Mouse (Mus musculus) intestine, postnatal 0 days (tissue): Measurements from ENCODE around the gene Pdia6. TPM values are rescaled to one million over a fixed set of nuclear protein-coding genes. Genes with fewer than 3 reads are reported as not detected.
A peak's percentile ranks its signal among the peaks of the same experiment; 100 is the strongest.

Experiments used
- ATAC-seq: fragments of 200-750 bp; cut with Nextera tagmentation; 2 replicates; pipeline ENCODE4 v1.8.0; 2017; ENCODE audit warnings: mild to moderate bottlenecking, moderate TSS enrichment, moderate library complexity
- H3K27ac ChIP-seq: fragments of 300-500 bp; sonication (generic); 2 replicates; pipeline ENCODE4 v1.5.1; 2014; ENCODE audit warnings: mild to moderate bottlenecking, low read depth, low read length, moderate library complexity
- H3K27me3 ChIP-seq: fragments of 300-500 bp; sonication (generic); replicated peaks from 2 replicates; pipeline ENCODE4 v1.6.1; 2014; ENCODE audit warnings: low read length, mixed read lengths; ENCODE audit not compliant: control insufficient read depth, insufficient read depth
- H3K36me3 ChIP-seq: fragments of 300-500 bp; sonication (generic); 2 replicates; pipeline ENCODE4 v1.6.1; 2014; ENCODE audit warnings: mild to moderate bottlenecking, moderate library complexity; ENCODE audit not compliant: control insufficient read depth, insufficient read depth
- H3K4me1 ChIP-seq: fragments of 300-500 bp; sonication (generic); replicated peaks from 2 replicates; pipeline ENCODE4 v1.6.1; 2014; ENCODE audit warnings: antibody characterized with exemption, low read length, mixed read lengths; ENCODE audit not compliant: control insufficient read depth, insufficient read depth
- H3K4me2 ChIP-seq: fragments of 300-500 bp; sonication (generic); replicated peaks from 2 replicates; pipeline ENCODE4 v1.6.1; 2014; ENCODE audit warnings: low read depth, mild to moderate bottlenecking, moderate library complexity
- H3K4me3 ChIP-seq: fragments of 300-500 bp; sonication (generic); 2 replicates; pipeline ENCODE4 v1.5.1; 2014; ENCODE audit warnings: low read depth, low read length
- H3K9ac ChIP-seq: fragments of 300-500 bp; sonication (generic); 2 replicates; pipeline ENCODE4 v1.6.1; 2014; ENCODE audit warnings: mild to moderate bottlenecking, low read depth, low read length
- H3K9me3 ChIP-seq: fragments of 300-500 bp; sonication (generic); 2 replicates; pipeline ENCODE4 v1.6.1; 2016; ENCODE audit warnings: mixed run types; ENCODE audit not compliant: control insufficient read depth
- CTCF ChIP-seq: sonication (generic); IDR thresholded peaks from 2 replicates; pipeline ENCODE4 v1.5.1; 2016; ENCODE audit warnings: low read depth, mild to moderate bottlenecking, control low read depth, antibody characterized with exemption, moderate library complexity
- WGBS: fragments of 180-500 bp; shearing (Covaris S2); extraction: QIAGEN DNeasy Blood & Tissue Kit; methylation state at CpG from one replicate; pipeline ENCODE4 v1.1.7; 2014; 5-methylcytosine and 5-hydroxymethylcytosine counted together
- polyA plus RNA-seq: library from polyadenylated mRNA; unstranded; fragments of >200 nt; fragmentation: Nextera tagmentation; extraction: Ambion mirVana; gene quantifications from 2 replicates; pipeline ENCODE4 v1.2.1, GENCODE M21; 2015

The Pdia6 gene
- polyA plus RNA-seq, 1 experiment from 2014 or later = 184 TPM

- WGBS = 64% methylated on average over 3 of the region's 3 CpGs
- H3K4me1 ChIP-seq = no peaks in the 10 kb centered on the region
- H3K4me2 ChIP-seq = no peak overlapping the region
- TF ChIP-seq CTCF = no peak
- no peak overlapping the region for H3K4me3 ChIP-seq
- H3K36me3 ChIP-seq = no peaks in the 10 kb centered on the region
- no peak overlapping the region for H3K27ac ChIP-seq
- no peak for ATAC-seq
- H3K9me3 ChIP-seq = no peaks in the 10 kb centered on the region
- no peak overlapping the region for H3K9ac ChIP-seq
- peaks cover 8% of the 10 kb centered on the region for H3K27me3 ChIP-seq
These were observed 52.1 kb downstream of the Pdia6 start for GRCm38 (mm10) chr12:17318453-17318852.

GRCm38 (mm10) chr12:17324549-17325470 lies 58.5 kb downstream of the Pdia6 start:
- no peak for TF ChIP-seq CTCF
- WGBS = 4% methylated on average over 50 of the region's 51 CpGs
- Histone ChIP-seq H3K4me2 (peak overlapping the region; percentile 72), H3K4me1 (no peaks in the 10 kb centered on the region), H3K9ac (peak overlapping the region; percentile 17; the same call in 1 of the 2 replicates), H3K27me3 (peaks cover 30% of the 10 kb centered on the region), H3K36me3 (no peaks in the 10 kb centered on the region), H3K27ac (no peak overlapping the region), H3K9me3 (no peaks in the 10 kb centered on the region), H3K4me3 (peak overlapping the region; percentile 45)
- ATAC-seq = peak; percentile 36; the same call in 1 of the 2 replicates

GRCm38 (mm10) chr12:17329259-17329658 lies 62.9 kb downstream of the Pdia6 start, which contains the start of gene Atp6v1c2:
Atp6v1c2 (minus strand) TSS chr12:17329359.
- no peak within 1 kb of the TSS for H3K4me3 ChIP-seq
- H3K27ac ChIP-seq = no peak within 1 kb of the TSS

GRCm38 (mm10) chr12:17333459-17333858 lies 67.1 kb downstream of the Pdia6 start:
- no peaks in the 10 kb centered on the region for H3K4me1 ChIP-seq
- no peaks in the 10 kb centered on the region for H3K9me3 ChIP-seq
- no peak overlapping the region for H3K4me2 ChIP-seq
- no peaks in the 10 kb centered on the region for H3K36me3 ChIP-seq
- no peak overlapping the region for H3K27ac ChIP-seq
- H3K9ac ChIP-seq = no peak overlapping the region
- ATAC-seq = no peak
- WGBS = 18% methylated on average over 1 of the region's 1 CpGs
- H3K4me3 ChIP-seq = no peak overlapping the region
- TF ChIP-seq CTCF = no peak
- H3K27me3 ChIP-seq = no peaks in the 10 kb centered on the region

More at GRCm38 (mm10) chr12:17329259-17329658, 62.9 kb downstream of the Pdia6 start, which contains the start of gene Atp6v1c2:
- no peak within 1 kb of the TSS for H3K4me2 ChIP-seq
- no peak for TF ChIP-seq CTCF
- ATAC-seq = no peak
- H3K9me3 ChIP-seq = no peaks in the 10 kb centered on the region
- H3K9ac ChIP-seq = no peak within 1 kb of the TSS
- no peaks in the 10 kb centered on the region for H3K36me3 ChIP-seq
- H3K4me1 ChIP-seq = no peaks in the 10 kb centered on the region
- H3K27me3 ChIP-seq = peaks cover 14% of the 10 kb centered on the region
- WGBS = 62% methylated on average over 3 of the region's 3 CpGs

Other genes with a start within 250 kb of the Pdia6 start
- gene Kcnf1, start 89.7 kb upstream of the Pdia6 start, polyA plus RNA-seq = 1.2 and 1.4 TPM in 2 replicates
- gene Atp6v1c2, start 62.8 kb downstream of the Pdia6 start, polyA plus RNA-seq = not detected in 2 replicates
- gene Nol10, start 81.9 kb downstream of the Pdia6 start, polyA plus RNA-seq = 5.2 and 5.3 TPM in 2 replicates